Mouse (Mus musculus): Measurements from ENCODE around the gene C130026I21Rik. TPM values are rescaled to one million over a fixed set of nuclear protein-coding genes. Genes with fewer than 3 reads are reported as not detected.
"Not testable (repeated sequence)": the region's sequence is repeated elsewhere in the genome, so short reads cannot be mapped to it uniquely, and the experiment has no call there.

C130026I21Rik gene
- polyA plus RNA-seq (2014; fragmentation: Nextera tagmentation; extraction: Ambion mirVana): not detected in 2 replicates

DNA sequence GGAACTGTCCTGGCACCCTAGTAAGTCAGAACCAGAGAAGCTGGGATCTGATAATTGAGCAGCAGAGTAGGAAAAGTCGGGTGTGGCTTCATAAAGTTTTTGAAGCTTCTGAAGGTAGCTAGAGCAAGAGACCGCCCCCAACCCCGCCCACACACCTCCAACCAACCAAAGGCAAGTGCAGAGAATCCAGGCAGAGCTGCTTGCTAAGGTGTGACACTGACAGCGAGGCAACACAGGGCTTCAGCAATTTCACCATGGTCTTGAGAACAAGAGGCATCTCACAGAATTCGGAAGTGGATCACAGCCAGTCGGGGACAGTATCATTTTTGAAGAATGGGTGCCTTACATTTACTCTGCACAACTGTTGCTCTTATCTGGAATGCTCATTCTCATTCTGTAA lies at the start of gene C130026I21Rik:
TSS of gene C130026I21Rik (minus strand) at position 101 of the 400 bp plus-strand sequence.
- WGBS: no CpG with 5 or more reads among the region's 6 CpGs
- H3K9me3 ChIP-seq (ENCODE audit: control insufficient read depth, low read length); H3K9ac ChIP-seq (ENCODE audit: low read length); DNase-seq (ENCODE audit: low spot score, missing footprints); H3K4me1 ChIP-seq (ENCODE audit: control insufficient read depth, insufficient read depth, low read length); H3K4me2 ChIP-seq; H3K27me3 ChIP-seq (ENCODE audit: control insufficient read depth, insufficient read depth, low read length); ATAC-seq (ENCODE audit: low FRiP score); H3K36me3 ChIP-seq (ENCODE audit: control insufficient read depth, insufficient read depth, low read length); H3K4me3 ChIP-seq (ENCODE audit: low read depth, low read length); H3K27ac ChIP-seq (ENCODE audit: low read depth, low read length): not testable (repeated sequence)

DNA sequence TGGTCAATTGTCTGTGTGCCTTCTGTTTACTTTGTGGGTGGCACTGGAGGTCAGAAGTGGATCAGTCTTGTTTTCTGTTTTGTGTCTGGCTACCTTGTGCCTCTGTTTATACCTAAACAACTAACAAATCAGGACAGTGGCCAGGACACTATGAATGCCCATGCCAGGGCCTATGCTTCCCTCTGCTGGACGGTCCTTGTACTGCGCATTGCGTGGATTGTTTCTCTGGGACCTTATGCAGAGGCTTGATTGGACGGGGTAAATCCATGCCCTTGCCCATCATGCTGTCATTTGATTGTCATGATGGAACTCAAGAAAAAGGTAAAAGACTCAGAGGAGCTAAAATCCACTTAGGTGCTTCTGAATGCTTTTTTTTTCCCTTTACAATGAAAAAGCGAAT lies 16.7 kb upstream of the C130026I21Rik start:
- not testable (repeated sequence) for ATAC-seq (ENCODE audit: low FRiP score); H3K4me3 ChIP-seq (ENCODE audit: low read depth, low read length)
- WGBS: 38% methylated on average over 4 of the region's 5 CpGs

DNA sequence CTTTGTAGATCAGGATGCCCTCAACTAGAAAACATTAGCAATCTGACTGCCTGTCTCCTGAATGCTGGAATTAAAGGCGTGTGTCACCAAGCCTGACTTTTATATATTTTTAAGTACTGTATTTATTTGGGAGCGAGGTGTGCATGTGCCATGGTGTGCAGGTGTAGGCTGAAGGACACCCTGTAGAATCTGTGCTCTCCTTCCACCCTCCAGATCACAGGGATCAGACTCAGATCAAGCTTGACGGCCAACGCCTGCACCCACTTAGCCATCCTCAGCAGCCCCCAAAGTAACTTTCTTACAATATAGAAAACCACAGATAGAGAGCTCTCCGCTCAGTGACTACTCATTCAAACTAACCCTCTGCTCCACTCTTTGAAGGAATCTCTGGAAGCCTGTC lies 6.1 kb upstream of the C130026I21Rik start:
- WGBS: 60% methylated on average over 2 of the region's 5 CpGs
- H3K27me3 ChIP-seq (ENCODE audit: control insufficient read depth, insufficient read depth, low read length); H3K27ac ChIP-seq (ENCODE audit: low read depth, low read length); H3K4me2 ChIP-seq; H3K4me3 ChIP-seq (ENCODE audit: low read depth, low read length); H3K36me3 ChIP-seq (ENCODE audit: control insufficient read depth, insufficient read depth, low read length); H3K9ac ChIP-seq (ENCODE audit: low read length); H3K4me1 ChIP-seq (ENCODE audit: control insufficient read depth, insufficient read depth, low read length); DNase-seq (ENCODE audit: low spot score, missing footprints); H3K9me3 ChIP-seq (ENCODE audit: control insufficient read depth, low read length); ATAC-seq (ENCODE audit: low FRiP score): not testable (repeated sequence)

More for the DNA sequence above, 16.7 kb upstream of the C130026I21Rik start:
- H3K4me2 ChIP-seq; H3K9ac ChIP-seq (ENCODE audit: low read length); H3K9me3 ChIP-seq (ENCODE audit: control insufficient read depth, low read length); H3K36me3 ChIP-seq (ENCODE audit: control insufficient read depth, insufficient read depth, low read length); DNase-seq (ENCODE audit: low spot score, missing footprints); H3K27ac ChIP-seq (ENCODE audit: low read depth, low read length); H3K27me3 ChIP-seq (ENCODE audit: control insufficient read depth, insufficient read depth, low read length); H3K4me1 ChIP-seq (ENCODE audit: control insufficient read depth, insufficient read depth, low read length): not testable (repeated sequence)

GRCm38 (mm10) chr1:85258634-85259033 lies 11.7 kb downstream of the C130026I21Rik start:
- H3K9me3 ChIP-seq (ENCODE audit: control insufficient read depth, low read length); H3K4me3 ChIP-seq (ENCODE audit: low read depth, low read length); H3K4me2 ChIP-seq; DNase-seq (ENCODE audit: low spot score, missing footprints); H3K36me3 ChIP-seq (ENCODE audit: control insufficient read depth, insufficient read depth, low read length); H3K9ac ChIP-seq (ENCODE audit: low read length); ATAC-seq (ENCODE audit: low FRiP score); H3K27ac ChIP-seq (ENCODE audit: low read depth, low read length); H3K4me1 ChIP-seq (ENCODE audit: control insufficient read depth, insufficient read depth, low read length); H3K27me3 ChIP-seq (ENCODE audit: control insufficient read depth, insufficient read depth, low read length): not testable (repeated sequence)
- 60% methylated on average over 1 of the region's 2 CpGs for WGBS

GRCm38 (mm10) chr1:85255217-85255616 lies 15.1 kb downstream of the C130026I21Rik start:
- not testable (repeated sequence) for H3K4me1 ChIP-seq (ENCODE audit: control insufficient read depth, insufficient read depth, low read length); H3K4me2 ChIP-seq; H3K27me3 ChIP-seq (ENCODE audit: control insufficient read depth, insufficient read depth, low read length); DNase-seq (ENCODE audit: low spot score, missing footprints); H3K36me3 ChIP-seq (ENCODE audit: control insufficient read depth, insufficient read depth, low read length); H3K9ac ChIP-seq (ENCODE audit: low read length); H3K27ac ChIP-seq (ENCODE audit: low read depth, low read length); H3K4me3 ChIP-seq (ENCODE audit: low read depth, low read length); H3K9me3 ChIP-seq (ENCODE audit: control insufficient read depth, low read length); ATAC-seq (ENCODE audit: low FRiP score)
- WGBS: 61% methylated on average over 2 of the region's 3 CpGs

GRCm38 (mm10) chr1:85251211-85251610 lies 19.2 kb downstream of the C130026I21Rik start:
- not testable (repeated sequence) for H3K4me1 ChIP-seq (ENCODE audit: control insufficient read depth, insufficient read depth, low read length); H3K4me2 ChIP-seq; H3K27ac ChIP-seq (ENCODE audit: low read depth, low read length); ATAC-seq (ENCODE audit: low FRiP score); DNase-seq (ENCODE audit: low spot score, missing footprints); H3K27me3 ChIP-seq (ENCODE audit: control insufficient read depth, insufficient read depth, low read length); H3K36me3 ChIP-seq (ENCODE audit: control insufficient read depth, insufficient read depth, low read length); H3K9ac ChIP-seq (ENCODE audit: low read length); H3K4me3 ChIP-seq (ENCODE audit: low read depth, low read length); H3K9me3 ChIP-seq (ENCODE audit: control insufficient read depth, low read length)
- WGBS: 87% methylated on average over 4 of the region's 4 CpGs

GRCm38 (mm10) chr1:85248985-85249384 lies 21.4 kb downstream of the C130026I21Rik start:
- DNase-seq (ENCODE audit: low spot score, missing footprints): peak; percentile 49
- H3K27me3 ChIP-seq (ENCODE audit: control insufficient read depth, insufficient read depth, low read length); H3K4me3 ChIP-seq (ENCODE audit: low read depth, low read length); H3K27ac ChIP-seq (ENCODE audit: low read depth, low read length); H3K4me2 ChIP-seq; H3K36me3 ChIP-seq (ENCODE audit: control insufficient read depth, insufficient read depth, low read length); H3K9ac ChIP-seq (ENCODE audit: low read length); ATAC-seq (ENCODE audit: low FRiP score); H3K4me1 ChIP-seq (ENCODE audit: control insufficient read depth, insufficient read depth, low read length): not testable (repeated sequence)
- WGBS: 65% methylated on average over 3 of the region's 3 CpGs
- peaks cover 13% of the 10 kb centered on the region for H3K9me3 ChIP-seq (ENCODE audit: control insufficient read depth, low read length)

- not testable (repeated sequence) for H3K4me3 ChIP-seq (ENCODE audit: low read depth, low read length); H3K4me2 ChIP-seq; H3K27ac ChIP-seq (ENCODE audit: low read depth, low read length); H3K27me3 ChIP-seq (ENCODE audit: control insufficient read depth, insufficient read depth, low read length); H3K36me3 ChIP-seq (ENCODE audit: control insufficient read depth, insufficient read depth, low read length); H3K9ac ChIP-seq (ENCODE audit: low read length); ATAC-seq (ENCODE audit: low FRiP score); H3K4me1 ChIP-seq (ENCODE audit: control insufficient read depth, insufficient read depth, low read length); DNase-seq (ENCODE audit: low spot score, missing footprints)
- peaks cover 17% of the 10 kb centered on the region for H3K9me3 ChIP-seq (ENCODE audit: control insufficient read depth, low read length)
- 72% methylated on average over 8 of the region's 8 CpGs for WGBS
Observed at GRCm38 (mm10) chr1:85246776-85247460, 23.4 kb downstream of the C130026I21Rik start.

DNA sequence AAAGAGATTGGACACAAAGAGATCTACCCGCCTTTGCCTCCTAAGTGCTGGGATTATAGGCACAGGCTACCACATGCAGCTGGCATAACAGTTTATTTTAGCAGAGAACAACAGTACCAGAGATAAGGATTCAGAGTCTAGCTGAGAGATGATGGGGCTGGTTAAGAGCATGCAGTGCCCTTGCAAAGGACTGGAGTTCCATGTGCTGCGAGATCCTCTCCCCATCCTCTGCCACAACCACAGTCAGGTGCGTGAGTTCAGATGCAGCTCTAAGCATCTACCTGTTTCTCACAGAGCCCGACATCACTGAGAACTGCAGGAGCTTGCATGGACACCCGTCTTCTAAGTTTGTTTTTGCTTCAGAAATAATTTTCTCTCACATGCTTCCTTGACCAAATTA lies 24.1 kb downstream of the C130026I21Rik start:
- H3K27me3 ChIP-seq (ENCODE audit: control insufficient read depth, insufficient read depth, low read length); H3K4me2 ChIP-seq; H3K27ac ChIP-seq (ENCODE audit: low read depth, low read length); H3K4me3 ChIP-seq (ENCODE audit: low read depth, low read length); ATAC-seq (ENCODE audit: low FRiP score); H3K4me1 ChIP-seq (ENCODE audit: control insufficient read depth, insufficient read depth, low read length); H3K9ac ChIP-seq (ENCODE audit: low read length); H3K36me3 ChIP-seq (ENCODE audit: control insufficient read depth, insufficient read depth, low read length): not testable (repeated sequence)
- 81% methylated on average over 4 of the region's 5 CpGs for WGBS
- DNase-seq (ENCODE audit: low spot score, missing footprints): peak; percentile 74
- H3K9me3 ChIP-seq (ENCODE audit: control insufficient read depth, low read length): peaks cover 17% of the 10 kb centered on the region
